Mouse (Mus musculus) retina, postnatal 7 days (tissue): Measurements from ENCODE around the gene Basp1.

Experiments
- DNase-seq: peaks from one replicate; pipeline ENCODE4 v3.0.0-alpha.2; 2012; ENCODE audit warnings: low read depth, low spot score

The Basp1 gene

GRCm38 (mm10) chr15:25416367-25416766 is 2.8 kb upstream of the Basp1 start:
- DNase-seq = no peak

- DNase-seq = no peak
These were observed 2.4 kb upstream of the Basp1 start for GRCm38 (mm10) chr15:25415958-25416357.

- peak; percentile 88 for DNase-seq
These were observed 1.2 kb upstream of the Basp1 start for GRCm38 (mm10) chr15:25414747-25415119.

- no peak for DNase-seq
These were observed 615 bp upstream of the Basp1 start for GRCm38 (mm10) chr15:25414011-25414746.

GRCm38 (mm10) chr15:25412761-25413261 is 753 bp downstream of the Basp1 start:
- no peak for DNase-seq

GRCm38 (mm10) chr15:25412171-25412641 is 1.4 kb downstream of the Basp1 start:
- peak; percentile 61 for DNase-seq

- DNase-seq = no peak
These were observed 2.1 kb downstream of the Basp1 start for GRCm38 (mm10) chr15:25411461-25411860.

GRCm38 (mm10) chr15:25405926-25406325 is 7.6 kb downstream of the Basp1 start:
- no peak for DNase-seq

GRCm38 (mm10) chr15:25403879-25404278 is 9.7 kb downstream of the Basp1 start:
- no peak for DNase-seq

GRCm38 (mm10) chr15:25402001-25402400 is 11.6 kb downstream of the Basp1 start:
- DNase-seq = no peak

GRCm38 (mm10) chr15:25400276-25400675 is 13.3 kb downstream of the Basp1 start:
- no peak for DNase-seq

- DNase-seq = no peak
These were observed 17.5 kb downstream of the Basp1 start for GRCm38 (mm10) chr15:25395912-25396590.

GRCm38 (mm10) chr15:25392525-25393099 is 21.0 kb downstream of the Basp1 start:
- no peak for DNase-seq

GRCm38 (mm10) chr15:25391210-25391609 is 22.4 kb downstream of the Basp1 start:
- DNase-seq = no peak

- DNase-seq = no peak
These were observed 26.0 kb downstream of the Basp1 start for GRCm38 (mm10) chr15:25387572-25387971.

GRCm38 (mm10) chr15:25380051-25380450 is 33.5 kb downstream of the Basp1 start:
- no peak for DNase-seq

GRCm38 (mm10) chr15:25378707-25379106 is 34.9 kb downstream of the Basp1 start:
- DNase-seq = no peak

GRCm38 (mm10) chr15:25376914-25377313 is 36.6 kb downstream of the Basp1 start:
- DNase-seq = no peak

- no peak for DNase-seq
These were observed 40.1 kb downstream of the Basp1 start for GRCm38 (mm10) chr15:25373486-25373885.

- DNase-seq = no peak
These were observed 44.0 kb downstream of the Basp1 start for GRCm38 (mm10) chr15:25369522-25369921.

- DNase-seq = no peak
These were observed 48.1 kb downstream of the Basp1 start for GRCm38 (mm10) chr15:25365503-25365902.

GRCm38 (mm10) chr15:25364819-25365463 is 48.6 kb downstream of the Basp1 start:
- DNase-seq = no peak
